Mouse (Mus musculus): ENCODE measurements around the gene Myd88.

GRCm38 (mm10) chr9:119337842-119338241 lies 3.4 kb downstream of the Myd88 start:
- TF ChIP-seq CTCF (IDR thresholded peaks at IDR 0.05; ENCODE audit: control insufficient read depth, insufficient read depth, insufficient replicate concordance, low read depth, low read length) (no peak), POLR2A (IDR thresholded peaks at IDR 0.05; ENCODE audit: control insufficient read depth, low read depth, low read length) (no peak)

Measured in testis, adult 2 months (tissue).